Mouse (Mus musculus): ENCODE measurements at regions not wholly inside any gene's neighbourhood (a gene's known extent, or its start where the extent isn't known, plus 50 kb on each side); places are given as distances from the start of the nearest gene placed in this dataset.

- DNase-seq (ENCODE audit: low read depth, low spot score) = no peak
- Histone ChIP-seq H3K4me3 (ENCODE audit: control insufficient read depth in 1 of 2, insufficient read depth in 1 of 2, low read depth in 2 of 2, low read length in 2 of 2) (peak overlapping the region; percentile 21 to 44), H3K27me3 (ENCODE audit: control insufficient read depth in 1 of 2, insufficient read depth in 2 of 2, low read length in 2 of 2) (no peaks in the 10 kb centered on the region), H3K79me2 (ENCODE audit: control insufficient read depth, insufficient read depth, low read length, poor library complexity) (peaks cover 2% of the 10 kb centered on the region), H3K9ac (ENCODE audit: control insufficient read depth, low read depth, low read length, poor library complexity, severe bottlenecking) (peak overlapping the region; percentile 44), H3K4me1 (ENCODE audit: control insufficient read depth in 1 of 2, insufficient read depth in 2 of 2, low read length in 2 of 2) (peaks cover 7 to 18% of the 10 kb centered on the region in 2 experiments), H3K36me3 (ENCODE audit: control insufficient read depth in 1 of 2, insufficient read depth in 2 of 2, low read length in 2 of 2) (peaks cover 0 to 18% of the 10 kb centered on the region in 2 experiments; a peak in 2 of 4 replicates), H3K9me3 (replicated peaks; ENCODE audit: insufficient read depth, low read length) (no peaks in the 10 kb centered on the region), H3K27ac (ENCODE audit: control insufficient read depth, low read depth, low read length) (peak overlapping the region; percentile 22; the same call in 1 of the 2 replicates)
- TF ChIP-seq KAT2A (conservative IDR thresholded peaks at IDR 0.05; ENCODE audit: low read depth, low read length) (no peak), CHD2 (IDR thresholded peaks at IDR 0.05; ENCODE audit: low read length) (peak; percentile 39; the same call in 1 of the 2 replicates), GATA1 (IDR thresholded peaks at IDR 0.05; ENCODE audit: low read depth, low read length) (0 out of 2 replicates have a peak, but pooled peaks have one; percentile 9), SIN3A (IDR thresholded peaks at IDR 0.05; ENCODE audit: low read length) (peak; percentile 48), ETS1 (IDR thresholded peaks at IDR 0.05; ENCODE audit: low read depth, low read length) (peak; percentile 91), MYB (IDR thresholded peaks at IDR 0.05; ENCODE audit: low read depth, low read length) (no peak), NRF1 (IDR thresholded peaks at IDR 0.05; ENCODE audit: insufficient read depth, low read depth, low read length, poor library complexity, severe bottlenecking) (no peak), TCF12 (IDR thresholded peaks at IDR 0.05; ENCODE audit: low read depth, low read length) (peak; percentile 28; the same call in 1 of the 2 replicates), EP300 (IDR thresholded peaks at IDR 0.05; ENCODE audit: low read depth in 1 of 2, low read length in 2 of 2) (peak; percentile 37 to 51; a peak in 2 of 4 replicates)
These were observed 208.4 kb upstream of the Smim15 start for GRCm38 (mm10) chr13:107835756-107836385.

- Histone ChIP-seq H3K4me3 (ENCODE audit: control insufficient read depth in 1 of 2, insufficient read depth in 1 of 2, low read depth in 2 of 2, low read length in 2 of 2) (no peak overlapping the region), H3K4me1 (ENCODE audit: control insufficient read depth in 1 of 2, insufficient read depth in 2 of 2, low read length in 2 of 2) (peaks cover 7 to 14% of the 10 kb centered on the region in 2 experiments)
These were observed 212.2 kb upstream of the Smim15 start for GRCm38 (mm10) chr13:107831997-107832396.

More at GRCm38 (mm10) chr13:107831997-107832396, 212.2 kb upstream of the Smim15 start:
- no peak for TF ChIP-seq UBTF (IDR thresholded peaks at IDR 0.05; ENCODE audit: borderline replicate concordance, insufficient read depth, low read depth, low read length)
- TF ChIP-seq JUND (IDR thresholded peaks at IDR 0.05; ENCODE audit: low read depth, low read length) = no peak
- TF ChIP-seq EP300 (IDR thresholded peaks at IDR 0.05; ENCODE audit: low read depth in 1 of 2, low read length in 2 of 2) = no peak
- TF ChIP-seq POLR2AphosphoS5 (IDR thresholded peaks at IDR 0.05; ENCODE audit: borderline replicate concordance, low read depth, low read length) = no peak
- TF ChIP-seq ZMIZ1 (IDR thresholded peaks at IDR 0.05; ENCODE audit: low read depth, low read length) = no peak
- no peak for TF ChIP-seq MAX (IDR thresholded peaks at IDR 0.05; ENCODE audit: low read length)
- no peak for TF ChIP-seq MXI1 (IDR thresholded peaks at IDR 0.05; ENCODE audit: low read depth, low read length)
- TF ChIP-seq MAZ (IDR thresholded peaks at IDR 0.05; ENCODE audit: low read depth, low read length) = no peak
- no peak for TF ChIP-seq E2F4 (IDR thresholded peaks at IDR 0.05; ENCODE audit: borderline replicate concordance, low read depth, low read length)
- no peak for TF ChIP-seq NRF1 (IDR thresholded peaks at IDR 0.05; ENCODE audit: insufficient read depth, low read depth, low read length, poor library complexity, severe bottlenecking)
- TF ChIP-seq GATA1 (IDR thresholded peaks at IDR 0.05; ENCODE audit: low read depth, low read length) = no peak
- no peak for TF ChIP-seq POLR2A (IDR thresholded peaks at IDR 0.05; ENCODE audit: control insufficient read depth in 1 of 2, insufficient read depth in 1 of 2, low read depth in 1 of 2, low read length in 2 of 2, poor library complexity in 1 of 2)
- TF ChIP-seq ZC3H11A (IDR thresholded peaks at IDR 0.05; ENCODE audit: low read depth, low read length) = no peak
- no peak for TF ChIP-seq MYC (IDR thresholded peaks at IDR 0.05; ENCODE audit: low read depth, low read length)
- TF ChIP-seq KAT2A (conservative IDR thresholded peaks at IDR 0.05; ENCODE audit: low read depth, low read length) = no peak
- no peak for TF ChIP-seq USF2 (IDR thresholded peaks at IDR 0.05; ENCODE audit: borderline replicate concordance in 1 of 2, insufficient read depth in 1 of 2, low read depth in 1 of 2, low read length in 2 of 2)
- Histone ChIP-seq H3K36me3 (ENCODE audit: control insufficient read depth in 1 of 2, insufficient read depth in 2 of 2, low read length in 2 of 2) (peaks cover 0 to 19% of the 10 kb centered on the region in 2 experiments; a peak in 2 of 4 replicates), H3K27ac (ENCODE audit: control insufficient read depth, low read depth, low read length) (no peak overlapping the region), H3K79me2 (ENCODE audit: control insufficient read depth, insufficient read depth, low read length, poor library complexity) (peaks cover 2% of the 10 kb centered on the region; the same call in 1 of the 2 replicates), H3K27me3 (ENCODE audit: control insufficient read depth in 1 of 2, insufficient read depth in 2 of 2, low read length in 2 of 2) (no peaks in the 10 kb centered on the region), H3K9me3 (replicated peaks; ENCODE audit: insufficient read depth, low read length) (no peaks in the 10 kb centered on the region), H3K9ac (ENCODE audit: control insufficient read depth, low read depth, low read length, poor library complexity, severe bottlenecking) (no peak overlapping the region)
- no peak for DNase-seq (ENCODE audit: low read depth, low spot score)
